Mouse (Mus musculus): ENCODE measurements around the gene Gfpt2.
"Not testable (repeated sequence)": the region's sequence is repeated elsewhere in the genome, so short reads cannot be mapped to it uniquely, and the experiment has no call there.

Gfpt2 gene

DNA sequence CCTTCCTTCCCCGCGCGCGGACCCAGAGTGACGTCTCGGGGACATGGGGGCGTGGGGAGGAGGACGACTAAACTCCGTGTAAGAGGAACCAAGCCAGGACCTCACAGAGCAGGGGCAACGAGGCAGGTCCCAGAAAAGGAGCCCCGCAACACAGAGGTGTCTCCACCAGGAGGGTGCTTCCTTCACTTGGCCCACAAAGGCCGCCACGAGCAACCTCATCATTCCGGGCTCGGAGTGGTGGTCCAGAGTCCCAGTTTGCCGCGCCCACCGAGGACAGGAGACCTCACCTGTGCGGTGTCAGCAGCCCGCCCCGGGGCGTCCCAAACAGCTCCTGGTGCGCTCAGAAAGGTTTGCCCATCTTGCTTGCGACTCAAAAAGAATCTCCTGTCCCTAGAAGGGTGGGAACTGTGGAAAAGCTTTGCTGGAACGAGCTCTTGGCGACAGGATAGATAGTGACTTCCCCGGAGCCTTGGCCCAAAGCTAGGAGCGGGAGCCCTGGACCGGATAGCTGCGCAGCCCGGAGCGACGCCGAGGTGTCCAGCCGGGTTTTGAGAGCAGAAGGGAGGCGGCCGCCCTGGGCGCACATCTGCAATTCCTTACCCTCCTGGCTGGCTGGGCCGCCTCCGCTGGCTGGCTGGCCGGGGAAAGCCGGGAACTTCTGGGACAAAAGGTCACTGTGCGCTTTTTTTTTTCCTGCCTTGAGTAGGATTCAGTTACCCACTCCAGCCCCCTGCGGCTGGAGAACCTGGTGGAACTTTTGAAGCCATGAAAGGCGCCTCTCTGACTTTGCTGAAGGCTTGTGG, 565 bp downstream of the Gfpt2 start:
- peak; percentile 4 for DNase-seq (ENCODE audit: low spot score)

DNA sequence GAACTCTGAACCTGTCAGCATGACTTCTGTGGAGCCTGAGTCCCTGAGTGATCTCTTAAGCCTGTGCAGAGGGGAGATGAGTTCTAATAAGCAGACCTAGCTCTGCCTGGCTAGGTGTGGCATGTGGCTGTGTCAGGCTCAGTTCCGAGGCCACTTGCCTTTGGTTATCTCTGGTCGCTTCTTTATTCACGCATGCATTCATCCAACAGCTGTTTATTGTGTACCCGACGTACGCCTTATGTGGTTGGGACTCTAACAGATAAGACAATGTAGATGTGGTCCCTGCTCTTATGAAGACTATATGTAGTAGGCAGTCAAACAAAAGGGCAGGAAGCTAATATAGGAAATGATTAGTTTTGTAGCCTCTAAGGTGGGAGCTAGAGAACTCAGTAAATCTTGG, 5.0 kb downstream of the Gfpt2 start:
- no peak for DNase-seq (ENCODE audit: low spot score)

DNA sequence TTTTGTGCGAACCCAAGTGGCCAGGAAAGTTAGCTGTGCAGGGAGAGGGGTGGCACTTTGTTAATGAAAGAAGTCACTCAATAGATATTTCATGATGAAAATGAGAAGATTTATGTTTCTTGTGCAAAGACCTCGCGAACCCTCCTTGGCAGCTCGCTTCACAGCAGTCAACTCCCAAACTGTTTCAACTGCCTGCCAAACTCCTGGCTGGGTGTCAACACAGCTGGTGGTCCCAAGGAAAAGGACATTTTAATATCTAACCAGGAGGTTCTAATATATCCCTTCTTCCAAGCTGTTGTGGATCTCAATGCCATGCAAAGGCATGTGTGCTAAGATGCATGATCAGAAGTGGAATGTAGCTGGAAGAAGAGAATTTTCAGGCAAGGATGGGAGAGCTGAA, 7.5 kb downstream of the Gfpt2 start:
- DNase-seq (ENCODE audit: low spot score): no peak

DNA sequence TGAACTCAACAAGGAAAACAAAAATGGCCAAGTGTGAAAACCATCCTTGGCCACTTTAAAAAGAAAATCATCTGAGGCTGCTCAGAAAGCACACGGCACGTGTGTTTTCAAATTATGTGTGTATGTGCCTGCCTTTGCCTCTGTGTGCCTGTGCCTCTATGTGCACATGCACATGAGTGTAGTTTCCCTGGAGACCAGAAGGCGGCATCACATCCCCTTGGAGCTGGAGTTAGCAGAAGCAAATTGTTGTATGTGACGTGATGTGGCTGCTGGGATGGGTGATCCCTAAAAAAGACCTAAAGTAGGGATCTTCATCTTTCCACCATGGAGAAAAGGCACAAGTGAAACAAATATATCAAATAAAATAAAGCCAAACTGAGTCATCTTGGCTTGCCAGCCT, 9.8 kb downstream of the Gfpt2 start:
- DNase-seq (ENCODE audit: low spot score): no peak

DNA sequence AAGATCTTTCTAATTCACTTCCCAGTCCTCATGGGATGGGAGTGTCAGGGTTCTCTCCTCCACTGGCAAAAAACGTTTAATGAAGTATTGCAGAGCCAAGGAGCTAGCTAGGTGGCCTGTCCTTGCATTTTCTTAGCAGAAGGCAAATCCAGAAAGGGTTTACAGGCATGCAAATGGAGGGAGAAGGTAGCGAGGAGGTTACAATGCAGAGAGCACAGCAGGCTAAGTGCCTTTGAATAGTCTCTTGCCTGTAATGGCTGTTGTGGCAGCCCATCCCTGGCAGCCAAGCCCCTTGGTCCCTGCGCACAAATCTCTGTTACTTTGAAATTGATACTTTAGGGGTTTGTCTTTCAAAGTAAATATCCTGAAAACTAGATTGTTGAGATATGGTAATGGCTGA, 12.2 kb downstream of the Gfpt2 start:
- DNase-seq (ENCODE audit: low spot score): no peak

DNA sequence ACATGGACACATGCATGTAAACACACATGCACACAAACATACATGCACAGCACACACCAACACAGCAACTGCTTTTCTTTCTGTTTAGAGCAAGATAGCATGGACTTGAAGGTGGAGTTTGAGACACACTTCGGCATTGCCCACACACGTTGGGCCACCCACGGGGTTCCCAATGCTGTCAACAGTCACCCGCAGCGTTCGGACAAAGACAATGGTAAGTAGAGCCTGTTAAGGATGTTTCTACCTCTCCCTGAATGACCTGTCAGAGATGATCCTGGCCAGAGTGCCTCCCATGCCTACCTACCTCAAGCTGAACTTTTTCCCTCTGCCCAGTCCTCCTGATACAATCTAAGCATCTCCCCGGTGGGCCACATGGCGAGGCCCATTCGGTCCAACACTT, 15.0 kb downstream of the Gfpt2 start:
- no peak for DNase-seq (ENCODE audit: low spot score)

DNA sequence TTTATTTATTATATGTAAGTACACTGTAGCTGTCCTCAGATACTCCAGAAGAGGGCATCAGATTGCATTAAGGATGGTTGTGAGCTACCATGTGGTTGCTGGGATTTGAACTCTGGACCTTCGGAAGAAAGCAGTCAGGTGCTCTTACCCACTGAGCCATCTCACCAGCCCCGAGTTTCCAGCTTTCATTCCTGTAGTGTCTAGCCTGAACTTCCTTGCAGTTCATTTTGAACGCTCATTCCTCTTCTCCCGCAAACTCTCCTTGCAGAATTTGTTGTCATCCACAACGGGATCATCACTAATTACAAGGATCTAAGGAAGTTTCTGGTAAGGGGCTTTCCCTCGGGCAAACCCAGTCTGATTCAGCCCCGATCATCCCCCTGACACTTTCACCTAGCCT, 16.7 kb downstream of the Gfpt2 start:
- DNase-seq (ENCODE audit: low spot score): not testable (repeated sequence)

DNA sequence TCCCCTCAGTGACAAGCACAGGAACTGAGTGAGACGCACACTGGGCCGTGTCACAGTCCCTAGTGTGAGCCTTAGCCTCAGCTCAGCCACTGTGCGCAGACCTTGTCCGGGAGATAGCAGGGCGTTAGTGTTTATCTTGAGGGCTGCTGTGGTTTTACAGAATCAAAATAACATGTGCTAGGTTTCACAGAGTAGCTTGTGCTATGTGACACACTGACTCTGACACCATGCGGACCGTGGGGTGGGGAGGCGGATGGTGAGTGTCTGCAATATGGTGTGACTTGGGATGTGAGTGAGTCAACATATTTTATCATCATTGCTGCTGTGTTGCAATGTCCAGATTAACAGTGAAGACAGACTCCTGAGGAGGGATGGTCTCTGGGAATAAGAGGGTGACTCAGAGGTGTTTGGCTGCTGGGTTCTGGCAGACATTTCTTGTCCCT, 17.1 kb downstream of the Gfpt2 start:
- no peak for DNase-seq (ENCODE audit: low spot score)

DNA sequence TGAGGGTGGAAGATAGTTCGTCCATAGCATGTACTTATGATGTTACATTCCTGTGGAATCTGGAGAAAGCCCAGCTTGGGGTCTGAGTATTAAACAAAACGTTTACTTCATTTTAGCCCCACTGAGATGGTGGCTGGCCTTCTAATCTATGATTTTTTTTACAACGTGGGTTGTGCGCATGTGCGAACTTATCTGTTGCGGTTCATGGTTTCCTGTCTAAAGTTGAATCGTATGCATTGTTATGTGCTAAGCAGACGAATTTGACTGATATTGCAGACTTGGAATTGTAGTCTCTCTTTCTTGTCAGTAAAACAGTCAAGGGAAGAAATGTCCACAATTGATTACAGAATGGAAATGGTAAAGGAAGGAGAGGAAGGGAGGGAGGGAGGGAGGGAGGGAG, 17.9 kb downstream of the Gfpt2 start:
- DNase-seq (ENCODE audit: low spot score): no peak

DNA sequence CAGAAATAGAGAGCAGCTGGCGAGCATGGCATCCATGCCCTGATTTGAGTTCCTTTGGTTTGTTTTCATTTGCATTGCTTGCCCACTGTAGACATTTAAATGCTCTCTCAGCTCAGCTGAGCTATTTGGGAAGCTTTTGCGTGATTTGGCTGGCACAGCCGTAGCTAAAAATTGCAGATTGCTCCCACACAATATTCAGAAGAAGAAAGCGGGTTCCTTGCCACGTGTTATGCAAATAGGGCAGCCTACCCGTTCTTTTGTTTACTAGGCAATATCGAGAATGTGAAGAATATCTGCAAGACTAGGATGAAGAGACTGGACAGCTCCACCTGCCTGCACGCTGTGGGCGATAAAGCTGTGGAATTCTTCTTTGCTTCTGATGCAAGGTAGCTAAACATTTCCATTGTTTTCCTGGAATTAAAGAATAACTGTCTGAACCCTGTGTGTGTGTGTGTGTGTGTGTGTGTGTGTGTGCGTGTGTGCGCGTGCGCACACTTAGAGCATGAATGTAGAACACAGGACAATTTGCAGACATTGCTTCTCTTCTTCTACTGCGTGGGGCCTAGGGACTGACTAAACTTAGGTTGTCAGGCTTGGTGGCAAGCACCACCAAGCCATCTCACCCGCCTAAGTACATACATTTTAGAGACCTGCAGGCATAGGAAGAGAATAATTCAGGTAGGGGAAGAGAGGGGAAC, 25.0 kb downstream of the Gfpt2 start:
- DNase-seq (ENCODE audit: low spot score): no peak

DNA sequence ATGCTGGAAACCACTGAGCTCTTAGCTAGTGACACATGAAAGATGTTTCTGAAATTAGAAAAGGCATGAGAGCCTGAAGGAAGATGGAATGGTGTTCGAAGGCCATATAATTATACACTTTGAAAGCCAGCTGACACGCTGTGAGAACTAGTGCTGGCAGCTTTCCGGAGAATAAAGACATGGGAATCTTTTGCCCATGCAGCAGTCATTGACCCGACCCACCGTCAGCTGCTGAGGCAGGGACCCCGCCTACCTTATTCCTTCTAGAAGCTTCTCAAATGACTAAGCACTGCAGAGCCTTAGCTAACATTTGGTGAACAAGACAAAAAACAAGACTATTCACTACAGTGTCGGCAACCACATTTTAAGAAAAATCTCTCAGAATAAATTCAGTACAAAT, 25.7 kb downstream of the Gfpt2 start:
- DNase-seq (ENCODE audit: low spot score): no peak

DNA sequence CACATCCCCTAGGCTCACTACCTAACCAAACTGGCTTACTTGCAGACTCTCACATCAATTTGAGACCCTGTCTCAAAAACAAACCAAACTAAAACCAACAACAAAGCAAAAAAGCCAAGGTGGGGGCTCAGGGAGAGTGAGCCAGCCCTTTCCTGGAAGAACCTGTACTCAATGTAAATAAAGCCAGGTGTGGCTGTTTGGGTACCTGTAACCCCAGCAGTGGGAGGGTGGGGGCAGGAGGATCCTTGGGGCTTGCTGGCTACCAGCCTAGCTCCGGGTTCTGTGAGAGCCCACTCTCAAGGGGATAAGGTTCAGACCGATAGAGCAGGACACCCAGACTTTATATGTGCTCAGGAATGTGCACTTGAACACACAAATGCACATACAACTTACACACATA, 26.9 kb downstream of the Gfpt2 start:
- no peak for DNase-seq (ENCODE audit: low spot score)

DNA sequence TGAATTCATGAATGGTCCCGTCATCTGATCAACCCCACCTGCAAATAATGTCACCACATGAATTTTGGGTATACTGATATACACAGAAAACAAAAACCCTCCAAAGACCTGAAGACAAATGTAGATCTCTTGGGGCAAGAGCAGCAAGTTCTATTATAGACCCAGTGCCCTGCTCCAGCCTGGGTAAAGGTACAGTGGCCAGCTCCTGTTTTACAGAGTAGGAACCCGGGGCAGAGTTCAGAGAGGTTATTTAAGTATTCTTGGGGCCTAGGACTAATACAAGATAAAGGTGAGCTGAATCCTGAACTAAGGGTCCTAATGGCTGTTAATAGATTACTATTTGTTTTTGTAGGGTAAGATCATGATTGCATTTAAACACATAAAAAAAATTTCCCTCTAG, 27.6 kb downstream of the Gfpt2 start:
- DNase-seq (ENCODE audit: low spot score): no peak

DNA sequence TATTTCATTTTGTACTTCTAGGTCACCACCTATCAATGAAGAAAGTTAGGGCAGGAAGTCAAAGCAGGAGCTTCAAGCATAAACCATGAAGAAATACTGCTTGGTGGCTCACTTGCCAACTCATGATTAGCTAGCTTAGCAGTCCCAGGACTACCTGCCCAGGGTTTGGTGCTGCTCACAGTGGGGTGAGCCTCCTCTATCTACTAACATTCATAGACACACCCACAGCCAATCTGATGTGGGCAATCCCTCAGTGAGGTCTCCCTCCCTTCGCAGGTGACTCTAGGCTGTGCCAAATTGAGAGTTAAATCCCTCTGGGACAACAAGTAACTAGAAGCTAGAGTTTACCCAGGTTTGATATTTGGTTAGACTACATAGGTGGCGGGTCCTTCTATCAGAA, 28.4 kb downstream of the Gfpt2 start:
- no peak for DNase-seq (ENCODE audit: low spot score)

DNA sequence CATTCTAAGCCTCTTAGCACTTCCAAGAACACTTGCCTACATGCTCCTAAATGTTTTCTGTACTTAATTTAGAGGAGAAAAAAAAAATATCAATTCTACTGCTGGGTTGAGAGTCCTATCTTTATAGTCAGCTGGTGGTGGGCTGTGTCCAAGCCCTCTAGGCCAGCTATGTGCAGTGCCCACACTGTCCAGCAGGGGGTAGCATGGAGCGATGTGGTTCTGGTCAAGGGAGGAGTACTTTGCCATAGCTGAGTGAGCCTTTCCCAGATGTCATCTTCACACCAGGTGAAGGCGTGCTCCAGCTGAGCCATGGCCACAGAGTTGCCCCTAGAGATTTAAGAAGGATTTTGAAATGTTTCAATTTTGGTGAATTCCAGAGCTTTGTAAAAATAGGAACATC, 30.9 kb downstream of the Gfpt2 start:
- DNase-seq (ENCODE audit: low spot score): peak; percentile 40

DNA sequence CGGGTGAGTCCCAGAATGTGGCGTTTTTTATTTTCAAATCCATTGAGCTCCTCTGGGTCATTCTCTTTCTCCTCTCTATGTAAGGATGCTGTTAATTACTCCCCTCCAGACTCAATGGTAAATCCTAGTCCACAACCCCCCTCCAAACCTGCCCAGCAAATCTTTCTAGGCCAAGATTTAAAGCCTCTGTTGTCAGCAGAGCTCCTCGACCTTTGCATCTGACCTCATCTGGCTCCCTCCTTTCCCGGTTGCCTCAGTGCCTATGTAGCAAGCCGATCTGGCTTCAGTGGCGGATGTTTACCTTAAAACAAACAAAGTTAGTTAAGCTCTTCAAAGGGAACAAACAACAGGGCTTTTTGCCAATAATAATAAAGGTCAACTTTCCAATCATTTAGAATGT, 33.3 kb downstream of the Gfpt2 start:
- DNase-seq (ENCODE audit: low spot score): no peak

DNA sequence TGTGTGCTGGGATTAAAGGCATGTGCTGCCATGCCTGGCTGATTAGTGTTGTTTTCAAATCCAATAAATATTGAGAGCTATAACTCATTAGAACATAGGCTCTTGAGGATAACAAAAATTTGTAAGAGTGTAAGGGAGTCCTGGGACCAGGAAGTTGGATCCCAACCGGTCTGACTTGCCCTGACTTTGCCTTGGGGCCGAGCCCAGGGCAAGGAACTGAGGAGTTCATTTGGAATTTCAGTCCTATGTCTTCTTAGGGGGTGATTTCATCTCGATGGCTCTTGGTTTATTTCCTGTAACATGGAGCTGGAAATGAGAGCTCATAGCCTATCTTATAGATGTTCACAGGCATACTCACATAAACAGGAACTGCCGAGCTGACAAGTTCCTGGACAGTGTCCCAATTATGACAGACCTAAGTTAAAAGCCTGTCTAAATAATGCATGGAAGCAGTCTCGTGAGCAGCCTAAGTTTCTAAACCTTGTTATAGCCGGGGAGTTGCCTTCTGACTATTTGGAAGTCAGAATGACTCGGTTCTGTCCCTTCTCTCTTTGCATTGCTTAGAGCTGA, 35.3 kb downstream of the Gfpt2 start:
- no peak for DNase-seq (ENCODE audit: low spot score)

DNA sequence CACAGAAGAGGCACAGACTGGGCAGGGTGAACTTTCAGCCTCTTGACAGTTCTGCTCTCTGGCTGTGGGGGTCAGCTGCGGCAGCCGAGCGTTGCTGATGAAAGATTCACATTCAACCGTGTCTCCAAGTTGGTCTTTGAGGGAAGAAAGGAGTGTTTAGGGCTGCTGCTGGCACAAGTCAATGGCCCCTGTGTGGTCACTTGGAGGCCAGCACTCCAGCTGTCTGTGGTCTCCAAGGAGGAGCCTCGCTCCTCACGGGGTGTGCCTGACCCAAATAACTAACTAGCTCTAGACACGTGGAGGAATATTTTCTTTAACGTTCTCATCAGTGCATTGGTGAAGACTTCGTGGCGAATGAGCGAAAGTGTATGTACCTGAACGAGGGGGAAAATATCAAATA, 38.0 kb downstream of the Gfpt2 start:
- no peak for DNase-seq (ENCODE audit: low spot score)

DNA sequence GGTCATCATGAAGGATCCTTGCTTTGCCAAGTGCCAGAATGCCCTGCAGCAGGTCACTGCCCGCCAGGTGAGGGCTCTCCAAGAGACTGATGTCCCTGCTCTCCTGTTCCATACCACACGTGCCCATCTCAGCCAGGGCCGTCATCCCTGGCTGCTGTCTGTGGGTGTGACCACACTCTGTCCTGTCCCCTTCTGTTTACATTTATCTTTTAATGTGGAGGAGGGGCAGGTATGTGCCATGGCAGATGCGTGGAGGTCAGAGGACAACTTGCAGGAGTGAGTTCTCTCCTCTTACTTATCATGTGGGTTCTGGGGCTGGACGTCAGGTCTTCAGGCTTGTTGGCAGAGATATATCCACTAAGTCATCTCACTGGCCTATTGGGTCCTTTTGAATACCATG, 39.0 kb downstream of the Gfpt2 start:
- no peak for DNase-seq (ENCODE audit: low spot score)

DNA sequence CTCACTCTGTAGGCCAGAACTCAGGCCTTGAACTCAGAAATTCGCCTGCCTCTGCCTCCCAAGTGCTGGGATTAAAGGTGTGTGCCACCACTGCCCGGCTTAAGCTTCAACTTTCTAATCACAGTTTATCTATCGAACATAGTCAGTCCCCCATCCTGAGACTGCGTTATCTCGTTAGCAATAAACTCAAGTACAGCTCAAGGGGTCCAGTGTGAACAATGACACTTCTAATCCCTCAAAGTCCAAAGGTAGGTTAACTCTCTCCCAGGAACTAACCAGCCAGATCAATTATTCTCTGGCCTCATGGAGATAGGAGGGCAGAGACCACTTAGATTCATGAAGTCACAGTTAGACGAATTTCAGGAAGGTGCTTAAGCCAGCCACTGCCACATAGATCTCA, 40.3 kb downstream of the Gfpt2 start:
- no peak for DNase-seq (ENCODE audit: low spot score)

DNA sequence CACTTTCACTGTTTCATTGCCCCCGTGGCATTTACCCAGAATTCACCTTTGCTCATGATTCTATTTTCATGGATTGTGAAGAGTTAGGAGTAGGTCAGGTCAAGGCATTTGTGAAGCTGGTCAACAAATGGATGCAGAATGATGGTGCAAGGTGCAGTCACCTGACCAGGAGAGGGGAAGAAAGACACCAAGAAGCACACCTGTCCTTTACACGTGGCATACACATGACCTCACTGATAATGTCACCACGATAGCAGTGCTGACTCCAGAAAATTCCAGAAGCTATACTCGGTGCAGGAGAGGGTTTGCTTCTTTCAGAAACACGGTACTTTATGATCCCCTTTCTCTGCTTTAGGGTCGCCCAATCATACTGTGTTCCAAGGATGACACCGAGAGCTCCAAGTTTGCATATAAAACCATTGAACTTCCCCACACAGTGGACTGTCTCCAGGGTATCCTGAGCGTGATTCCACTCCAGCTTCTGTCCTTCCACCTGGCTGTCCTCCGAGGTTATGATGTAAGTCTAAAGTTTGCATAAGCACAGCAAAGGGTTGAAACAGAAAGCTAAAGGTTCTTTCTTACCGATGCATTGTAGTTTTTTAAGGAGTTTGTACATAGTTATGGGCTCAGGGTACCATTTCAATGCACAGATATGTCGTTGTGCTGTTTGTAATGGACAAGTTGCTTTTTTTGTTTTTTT, 41.4 kb downstream of the Gfpt2 start:
- no peak for DNase-seq (ENCODE audit: low spot score)

DNA sequence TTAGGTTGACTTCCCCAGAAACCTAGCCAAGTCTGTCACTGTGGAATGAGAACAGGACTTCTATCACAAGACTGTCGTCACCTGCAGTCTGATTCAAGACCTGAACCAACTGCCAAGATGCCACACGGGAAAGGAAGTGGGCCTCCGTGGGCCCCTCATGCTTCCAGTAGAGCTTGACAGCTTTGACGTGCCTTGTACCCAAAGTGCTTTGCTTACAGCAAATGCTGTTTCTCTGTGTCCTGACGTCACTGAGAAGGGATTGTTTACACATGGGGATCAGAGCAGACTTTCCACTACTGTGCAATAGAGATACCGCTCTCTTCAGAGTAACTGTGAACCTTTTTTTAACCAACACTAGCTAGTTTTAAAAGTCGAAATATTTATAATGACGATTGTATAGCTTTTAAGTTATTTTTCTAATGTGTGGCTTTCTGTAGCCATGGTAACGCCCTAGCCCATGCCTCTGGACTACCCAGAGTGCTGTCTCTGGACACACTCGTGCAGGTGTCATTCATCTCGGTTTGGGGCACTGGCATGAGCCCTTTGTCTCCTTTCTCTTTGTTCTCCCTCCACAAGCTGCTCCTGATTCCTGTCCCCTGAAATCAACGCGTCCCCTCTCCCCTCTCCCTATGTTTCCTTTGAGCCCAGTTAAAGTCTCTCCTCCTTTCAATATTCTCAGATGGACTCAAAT, 43.9 kb downstream of the Gfpt2 start:
- DNase-seq (ENCODE audit: low spot score): no peak

Data from ovary, postnatal 10 days (tissue).